Mouse (Mus musculus): Measurements from ENCODE around the gene Gm49380.

Gene Gm49380

GRCm38 (mm10) chr9:44048541-44049380, 64.5 kb downstream of the Gm49380 start:
- in situ Hi-C loops (cut with MboI, MseI), result loop anchor here (5.0 kb wide), 1 partner anchor 56 kb away; no protein-coding TSS in a partner anchor

DNA sequence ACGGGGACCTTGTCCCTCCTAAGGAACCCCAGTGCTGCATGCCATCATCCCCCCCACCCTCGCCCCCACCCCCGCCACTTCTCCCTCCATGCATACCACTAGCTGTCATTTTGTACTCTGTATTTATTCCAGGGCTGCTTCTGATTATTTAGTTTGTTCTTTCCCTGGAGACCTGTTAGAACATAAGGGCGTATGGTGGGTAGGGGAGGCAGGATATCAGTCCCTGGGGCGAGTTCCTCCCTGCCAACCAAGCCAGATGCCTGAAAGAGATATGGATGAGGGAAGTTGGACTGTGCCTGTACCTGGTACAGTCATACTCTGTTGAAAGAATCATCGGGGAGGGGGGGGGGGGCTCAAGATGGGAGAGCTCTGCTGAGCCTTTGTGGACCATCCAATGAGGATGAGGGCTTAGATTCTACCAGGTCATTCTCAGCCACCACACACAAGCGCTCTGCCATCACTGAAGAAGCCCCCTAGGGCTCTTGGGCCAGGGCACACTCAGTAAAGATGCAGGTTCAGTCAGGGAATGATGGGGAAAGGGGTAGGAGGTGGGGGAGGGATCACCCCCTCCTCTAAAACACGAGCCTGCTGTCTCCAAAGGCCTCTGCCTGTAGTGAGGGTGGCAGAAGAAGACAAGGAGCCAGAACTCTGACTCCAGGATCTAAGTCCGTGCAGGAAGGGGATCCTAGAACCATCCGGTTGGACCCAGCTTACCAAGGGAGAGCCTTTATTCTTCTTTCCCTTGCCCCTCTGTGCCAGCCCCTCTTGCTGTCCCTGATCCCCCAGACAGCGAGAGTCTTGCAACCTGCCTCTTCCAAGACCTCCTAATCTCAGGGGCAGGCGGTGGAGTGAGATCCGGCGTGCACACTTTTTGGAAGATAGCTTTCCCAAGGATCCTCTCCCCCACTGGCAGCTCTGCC, 65.5 kb downstream of the Gm49380 start:
- in situ Hi-C loops (cut with MboI, MseI), result loop anchor here (5.0 kb wide), 1 partner anchor 56 kb away; no protein-coding TSS in a partner anchor

GRCm38 (mm10) chr9:44047071-44047470, 66.2 kb downstream of the Gm49380 start:
- in situ Hi-C loops (cut with MboI, MseI), result loop anchor here (5.0 kb wide), 1 partner anchor 55 kb away; no protein-coding TSS in a partner anchor

GRCm38 (mm10) chr9:44046426-44046825, 66.9 kb downstream of the Gm49380 start:
- in situ Hi-C loops (cut with MboI, MseI), result loop anchor here (5.0 kb wide), 1 partner anchor 54 kb away; no protein-coding TSS in a partner anchor

DNA sequence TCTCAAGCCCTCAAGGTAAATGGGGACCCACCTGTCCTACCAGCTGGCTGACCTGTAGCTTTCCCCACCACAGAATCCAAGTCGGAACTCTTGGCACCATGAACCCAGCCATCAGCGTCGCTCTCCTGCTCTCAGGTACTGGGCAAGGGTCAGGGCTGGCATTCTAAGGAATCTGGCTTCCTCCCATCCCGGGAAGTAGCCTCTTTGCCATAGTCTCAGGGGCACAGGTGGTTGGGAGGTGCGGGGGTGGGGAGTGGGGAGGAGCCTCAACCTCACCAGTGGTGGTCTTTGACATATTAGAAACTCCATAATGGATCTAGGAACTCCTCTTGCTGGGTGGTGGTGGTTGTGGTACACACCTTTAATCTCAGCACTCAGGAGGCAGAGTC, 67.4 kb downstream of the Gm49380 start:
- in situ Hi-C loops (cut with MboI, MseI), result loop anchor here (5.0 kb wide), 1 partner anchor 54 kb away; no protein-coding TSS in a partner anchor

DNA sequence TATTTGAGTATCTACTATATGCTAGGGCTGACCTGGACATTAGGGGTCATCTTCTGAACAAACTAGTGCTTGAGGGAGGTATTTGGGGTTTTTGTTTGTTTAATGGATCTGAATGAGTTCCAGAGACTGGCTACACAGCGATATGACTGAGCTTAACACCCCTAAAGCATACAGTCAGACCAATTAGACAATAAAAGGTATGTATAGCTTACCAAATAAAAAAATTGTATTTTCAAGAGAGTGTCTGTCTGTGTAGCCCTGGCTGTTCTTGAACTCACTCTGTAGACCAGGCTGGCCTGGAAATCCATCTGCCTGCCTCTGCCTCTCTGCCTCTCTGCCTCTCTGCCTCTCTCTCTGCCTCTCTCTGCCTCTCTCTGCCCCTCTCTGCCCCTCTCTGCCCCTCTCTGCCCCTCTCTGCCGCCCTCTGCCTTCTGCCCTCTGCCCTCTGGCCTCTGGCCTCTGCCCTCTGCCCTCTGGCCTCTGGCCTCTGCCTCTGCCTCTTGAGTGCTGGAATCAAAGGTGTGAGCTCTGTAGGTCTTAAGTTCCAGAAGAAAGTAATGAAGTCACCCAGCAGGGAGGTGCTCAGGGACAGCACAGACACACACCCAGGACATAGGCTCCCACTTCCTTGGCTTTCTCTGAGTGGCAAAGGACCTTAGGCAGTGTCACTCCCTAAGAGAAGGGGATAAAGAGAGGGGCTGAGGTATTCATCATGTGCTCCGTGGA, 68.0 kb downstream of the Gm49380 start:
- in situ Hi-C loops (cut with MboI, MseI), result loop anchor here (5.0 kb wide), 1 partner anchor 53 kb away; no protein-coding TSS in a partner anchor

GRCm38 (mm10) chr9:44044426-44045157, 68.7 kb downstream of the Gm49380 start:
- in situ Hi-C loops (cut with MboI, MseI), result loop anchor here (5.0 kb wide), 1 partner anchor 52 kb away; no protein-coding TSS in a partner anchor

- in situ Hi-C loops (cut with MboI, MseI), result no loop called here
Measured at GRCm38 (mm10) chr9:44043708-44044425, 69.4 kb downstream of the Gm49380 start.

DNA sequence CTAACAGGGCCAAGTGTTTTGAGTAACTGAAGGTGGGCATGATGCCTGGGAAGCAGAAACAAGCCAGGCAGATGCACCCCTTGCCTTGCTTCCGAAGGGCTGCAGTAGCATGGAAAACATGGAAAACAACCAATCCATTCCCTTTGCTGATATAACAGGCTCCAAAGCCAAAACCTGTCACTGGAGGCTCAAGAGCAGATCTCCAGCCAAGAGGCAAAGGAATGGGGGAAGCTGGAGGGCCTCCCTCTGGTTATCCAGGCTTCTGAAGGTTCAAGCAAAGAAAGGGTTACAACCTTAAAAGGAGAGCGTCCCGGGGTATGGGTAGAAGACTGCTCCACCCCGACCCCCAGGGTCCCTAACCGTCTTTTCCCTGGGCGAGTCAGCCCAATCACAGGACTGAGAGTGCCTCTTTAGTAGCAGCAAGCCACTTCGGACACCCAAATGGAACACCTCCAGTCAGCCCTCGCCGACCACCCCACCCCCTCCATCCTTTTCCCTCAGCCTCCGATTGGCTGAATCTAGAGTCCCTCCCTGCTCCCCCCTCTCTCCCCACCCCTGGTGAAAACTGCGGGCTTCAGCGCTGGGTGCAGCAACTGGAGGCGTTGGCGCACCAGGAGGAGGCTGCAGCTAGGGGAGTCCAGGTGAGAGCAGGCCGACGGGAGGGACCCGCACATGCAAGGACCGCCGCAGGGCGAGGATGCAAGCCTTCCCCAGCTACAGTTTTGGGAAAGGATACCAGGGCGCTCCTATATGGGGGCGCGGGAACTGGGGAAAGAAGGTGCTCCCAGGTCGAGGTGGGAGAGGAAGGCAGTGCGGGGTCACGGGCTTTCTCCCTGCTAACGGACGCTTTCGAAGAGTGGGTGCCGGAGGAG, 70.2 kb downstream of the Gm49380 start, which contains the start of gene Thy1:
TSS of gene Thy1 (plus strand) at position 549 of the 872 bp plus-strand sequence.
- in situ Hi-C loops (cut with MboI, MseI), result no loop called here

GRCm38 (mm10) chr9:44042396-44042680, 71.0 kb downstream of the Gm49380 start:
- in situ Hi-C loops (cut with MboI, MseI), result no loop called here

DNA sequence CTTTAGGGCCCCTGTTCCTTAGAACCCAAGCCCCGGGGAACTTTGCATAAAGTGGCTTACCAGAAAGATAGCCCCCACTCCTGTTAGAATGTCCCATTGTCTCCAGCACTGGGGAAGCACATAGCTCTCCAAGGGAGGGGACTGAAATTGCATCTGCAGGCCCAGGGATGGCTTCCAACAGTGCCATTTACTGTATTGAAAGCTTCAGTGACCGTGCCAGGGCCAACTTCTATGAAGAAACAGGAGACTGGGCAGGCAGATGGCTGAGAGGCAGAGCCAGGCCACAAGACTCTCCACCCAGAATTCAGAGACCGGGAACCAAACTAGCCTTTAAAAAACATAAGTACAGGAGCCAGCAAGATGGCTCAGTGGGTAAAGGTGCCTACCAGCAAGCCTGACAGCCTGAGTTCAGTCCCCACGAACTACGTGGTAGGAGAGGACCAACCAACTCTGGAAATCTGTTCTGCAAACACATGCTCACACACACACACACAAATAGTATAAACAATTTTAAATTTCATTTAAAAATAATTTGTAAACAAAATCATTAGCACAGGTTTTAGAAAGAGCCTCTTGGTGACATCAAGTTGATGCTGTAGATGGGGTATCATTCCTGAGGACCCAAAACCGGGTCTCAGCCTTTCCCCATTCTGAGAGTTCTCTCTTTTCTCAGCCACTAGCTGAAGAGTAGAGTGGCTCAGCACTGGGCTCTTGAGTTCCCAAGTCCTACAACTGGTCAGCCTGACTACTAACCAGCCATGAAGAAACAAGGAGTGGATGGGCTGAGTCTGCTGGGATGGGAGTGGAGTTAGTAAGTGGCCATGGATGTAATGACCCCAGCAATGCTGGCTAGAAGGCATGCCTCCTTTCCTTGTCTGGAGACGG, 71.5 kb downstream of the Gm49380 start:
- in situ Hi-C loops (cut with MboI, MseI), result no loop called here

- in situ Hi-C loops (cut with MboI, MseI), result no loop called here
Measured at GRCm38 (mm10) chr9:44037106-44037505, 76.2 kb downstream of the Gm49380 start.

DNA sequence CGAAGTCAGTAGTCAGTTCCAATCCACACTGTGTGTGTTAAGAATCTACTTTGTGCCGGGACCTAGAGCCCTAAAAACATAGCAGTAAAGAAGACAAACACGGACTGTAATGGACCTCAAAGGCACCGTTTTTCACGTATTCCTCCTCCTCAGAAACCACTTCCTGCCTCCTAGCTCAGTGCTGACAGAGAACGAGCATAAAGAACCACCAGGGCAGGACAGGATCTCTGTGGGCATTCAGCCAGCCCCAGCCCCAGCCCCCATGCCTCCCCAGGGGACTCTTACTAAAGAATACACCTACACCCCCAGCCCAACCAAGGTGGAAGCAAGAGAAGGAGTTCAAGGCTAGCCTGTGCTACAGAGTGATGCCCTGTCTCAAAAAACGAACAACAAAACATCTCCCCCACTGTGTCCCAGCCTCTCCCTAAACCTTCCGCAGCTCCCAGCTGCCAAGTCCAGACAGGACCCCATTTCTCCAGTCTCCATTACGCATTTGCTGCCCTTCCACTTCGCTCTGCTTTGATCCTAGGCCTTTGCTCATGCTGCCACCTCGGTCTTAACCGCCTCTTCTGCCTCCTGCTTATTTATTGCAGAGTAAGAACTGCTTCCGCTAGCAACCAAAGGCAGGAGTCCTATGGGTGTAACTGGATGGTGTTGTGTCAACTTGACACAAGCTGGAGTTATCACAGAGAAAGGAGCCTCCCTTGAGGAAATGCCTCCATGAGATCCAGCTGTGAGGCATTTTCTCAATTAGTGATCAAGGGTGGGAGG, 79.2 kb downstream of the Gm49380 start:
- in situ Hi-C loops (cut with MboI, MseI), result no loop called here

GRCm38 (mm10) chr9:44033317-44033716, 80.0 kb downstream of the Gm49380 start:
- in situ Hi-C loops (cut with MboI, MseI), result no loop called here

GRCm38 (mm10) chr9:44031946-44032345, 81.4 kb downstream of the Gm49380 start:
- in situ Hi-C loops (cut with MboI, MseI), result no loop called here

GRCm38 (mm10) chr9:44031079-44031478, 82.2 kb downstream of the Gm49380 start:
- in situ Hi-C loops (cut with MboI, MseI), result no loop called here

- in situ Hi-C loops (cut with MboI, MseI), result no loop called here
Measured at GRCm38 (mm10) chr9:44030646-44031045, 82.7 kb downstream of the Gm49380 start.
